In genomic region chr2:39008350-39008851, GRCm38 (mm10) we compare ENCODE assay signal across 1 mouse cellular context.
A peak's percentile ranks its signal among the peaks of the same experiment; 100 is the strongest.
TF ChIP-seq lines count a peak whose summit lies in the region.

No protein-coding gene starts in this region.

TF ChIP-seq in CH12.LX, 34 proteins besides CTCF, POLR2A, EP300 and RAD21:
- TF ChIP-seq KAT2A (IDR thresholded peaks at IDR 0.05; ENCODE audit: insufficient replicate concordance, low read length), result 0 out of 2 replicates have a peak, but pooled peaks have one; percentile 1
- no peak for TF ChIP-seq PAX5 (IDR thresholded peaks at IDR 0.05; ENCODE audit: low read length)
